Mouse (Mus musculus) adipocyte (in vitro differentiated cells): ENCODE measurements around the gene Arhgap32.

ENCODE experiments used
- DNase-seq: peaks from one replicate; pipeline ENCODE4 v3.0.0-alpha.2; 2016; ENCODE audit warnings: low spot score

Arhgap32 gene

DNA sequence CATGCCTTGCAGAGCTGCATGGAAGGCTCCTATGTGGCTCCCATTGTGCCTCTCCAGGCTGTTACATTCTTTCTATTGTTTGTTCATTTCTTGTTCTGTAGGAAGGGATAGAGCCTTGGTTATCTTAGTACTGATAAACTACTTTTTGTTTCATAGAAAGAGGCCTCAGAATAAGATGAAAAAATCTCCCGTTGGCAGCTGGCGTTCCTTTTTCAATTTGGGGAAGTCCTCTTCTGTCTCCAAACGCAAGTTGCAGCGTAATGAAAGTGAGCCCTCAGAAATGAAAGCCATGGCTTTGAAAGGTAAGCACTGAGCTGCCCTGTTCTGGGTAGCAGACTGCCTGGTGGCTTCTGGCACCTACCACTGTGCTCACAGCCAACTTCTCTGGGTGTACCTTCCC lies 134.6 kb downstream of the Arhgap32 start:
- DNase-seq, result no peak

GRCm38 (mm10) chr9:32253721-32254120 lies 137.8 kb downstream of the Arhgap32 start:
- no peak for DNase-seq

- no peak for DNase-seq
These were observed 141.4 kb downstream of the Arhgap32 start for GRCm38 (mm10) chr9:32257365-32257764.

DNA sequence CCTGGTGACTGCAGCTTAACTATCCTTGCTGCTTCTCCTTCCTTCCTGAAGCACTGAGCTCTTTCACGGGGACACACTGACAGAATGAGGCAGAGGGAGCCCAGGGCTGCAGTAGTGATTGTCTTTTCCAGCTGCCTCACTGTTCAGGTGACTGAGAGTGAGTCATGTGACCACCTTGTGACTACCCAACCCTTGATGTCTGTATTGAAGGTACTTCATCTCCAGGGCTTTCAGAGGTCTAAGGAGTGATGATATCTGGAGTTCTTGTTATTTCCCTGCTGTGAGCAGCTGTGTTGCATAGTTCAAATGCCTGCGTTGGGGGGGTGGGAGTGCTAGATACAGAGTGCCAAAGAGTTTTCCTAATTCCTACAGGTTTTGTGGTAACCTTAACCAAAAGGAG lies 141.9 kb downstream of the Arhgap32 start:
- DNase-seq, result no peak

DNA sequence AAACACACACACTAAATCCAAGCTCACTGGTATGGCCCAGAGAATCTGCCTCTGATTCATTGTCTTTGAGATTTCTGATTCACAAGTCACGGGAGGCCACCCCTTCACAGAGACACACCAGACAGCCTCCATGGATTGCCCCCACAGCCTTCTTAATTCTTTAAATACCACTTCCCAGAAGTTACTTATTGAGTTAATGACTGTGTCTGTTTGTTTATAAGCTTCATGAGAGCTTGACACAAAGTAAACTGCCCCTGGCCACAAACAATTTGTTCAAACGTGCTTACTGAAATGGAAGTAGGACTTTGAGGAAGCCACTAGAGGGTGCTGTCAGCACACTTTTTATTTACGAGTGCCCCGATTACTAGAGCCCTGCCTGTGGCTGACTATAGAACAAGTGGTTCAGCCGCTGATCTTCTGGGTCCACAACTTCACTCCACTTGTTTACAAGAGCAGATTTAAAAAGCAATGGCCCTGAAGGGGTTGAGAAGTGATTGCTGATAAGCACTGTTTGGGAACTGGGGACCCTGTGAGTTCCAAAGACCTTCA lies 156.0 kb downstream of the Arhgap32 start:
- peak; percentile 69 for DNase-seq

DNA sequence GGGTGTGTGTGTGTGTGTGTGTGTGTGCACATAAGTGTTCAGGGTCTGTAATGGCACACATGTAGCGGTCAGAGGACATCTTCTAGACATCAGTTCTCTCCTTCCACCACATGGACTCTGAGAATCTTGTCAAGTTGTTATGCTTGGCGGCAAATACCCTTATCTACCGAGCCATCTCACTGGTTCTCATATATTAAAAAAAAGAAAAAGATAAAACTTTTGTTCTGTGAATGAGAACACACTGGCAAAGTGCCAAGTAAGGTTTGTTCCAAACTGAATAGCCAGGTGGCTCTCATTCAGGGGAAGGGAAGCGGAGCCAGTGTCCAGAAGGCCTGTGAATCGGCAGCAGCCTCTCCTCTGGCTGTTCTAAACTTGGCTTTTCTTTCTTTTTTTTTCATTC lies 162.1 kb downstream of the Arhgap32 start:
- no peak for DNase-seq

DNA sequence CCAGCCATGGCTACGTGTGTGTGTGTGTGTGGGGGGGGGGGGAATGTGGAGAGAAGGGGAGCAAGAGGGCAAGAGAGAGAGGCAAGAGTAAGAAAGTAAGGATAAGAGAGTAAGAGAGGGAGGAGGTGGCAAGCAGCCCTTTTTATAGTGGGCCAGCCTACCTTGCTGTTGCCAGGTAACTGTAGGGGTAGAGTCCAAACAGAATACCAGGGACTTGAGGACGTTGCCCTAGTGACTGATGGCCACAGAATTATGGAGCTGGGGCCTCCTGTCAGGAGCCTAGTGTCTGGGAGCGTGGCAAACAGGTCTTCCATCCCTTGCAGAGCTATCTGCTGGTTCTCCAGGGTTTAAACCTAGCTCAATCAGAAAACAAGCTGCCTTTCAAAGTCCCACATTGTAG lies 163.9 kb downstream of the Arhgap32 start:
- no peak for DNase-seq

- no peak for DNase-seq
These were observed 164.5 kb downstream of the Arhgap32 start for GRCm38 (mm10) chr9:32280456-32280855.

- no peak for DNase-seq
These were observed 167.7 kb downstream of the Arhgap32 start for GRCm38 (mm10) chr9:32283591-32283990.

GRCm38 (mm10) chr9:32291618-32292017 lies 175.7 kb downstream of the Arhgap32 start:
- DNase-seq, result no peak

GRCm38 (mm10) chr9:32292686-32293085 lies 176.8 kb downstream of the Arhgap32 start:
- no peak for DNase-seq

- no peak for DNase-seq
These were observed 179.3 kb downstream of the Arhgap32 start for GRCm38 (mm10) chr9:32295061-32295800.

GRCm38 (mm10) chr9:32302501-32303150 lies 186.7 kb downstream of the Arhgap32 start:
- no peak for DNase-seq

GRCm38 (mm10) chr9:32311786-32312185 lies 195.8 kb downstream of the Arhgap32 start:
- DNase-seq, result no peak

DNA sequence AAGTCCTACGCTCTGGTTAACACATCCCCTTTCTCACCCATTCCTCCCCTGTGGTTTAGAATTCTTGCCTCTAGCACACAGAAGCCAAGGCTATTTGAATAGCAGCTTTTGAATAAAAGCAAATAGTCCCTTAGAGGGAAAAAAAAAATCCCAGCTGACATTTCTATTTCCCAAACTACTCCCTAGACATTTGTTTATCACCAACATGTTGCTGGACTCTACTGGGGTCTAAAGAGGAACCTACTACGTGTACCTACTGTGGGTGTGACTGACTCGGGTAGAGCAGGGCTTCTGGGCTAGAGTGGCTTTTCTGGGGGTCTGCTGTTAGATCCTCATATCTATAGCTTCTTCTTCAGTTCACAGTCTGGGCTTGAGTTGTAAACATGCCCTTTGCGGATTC lies 196.3 kb downstream of the Arhgap32 start:
- DNase-seq, result no peak

DNA sequence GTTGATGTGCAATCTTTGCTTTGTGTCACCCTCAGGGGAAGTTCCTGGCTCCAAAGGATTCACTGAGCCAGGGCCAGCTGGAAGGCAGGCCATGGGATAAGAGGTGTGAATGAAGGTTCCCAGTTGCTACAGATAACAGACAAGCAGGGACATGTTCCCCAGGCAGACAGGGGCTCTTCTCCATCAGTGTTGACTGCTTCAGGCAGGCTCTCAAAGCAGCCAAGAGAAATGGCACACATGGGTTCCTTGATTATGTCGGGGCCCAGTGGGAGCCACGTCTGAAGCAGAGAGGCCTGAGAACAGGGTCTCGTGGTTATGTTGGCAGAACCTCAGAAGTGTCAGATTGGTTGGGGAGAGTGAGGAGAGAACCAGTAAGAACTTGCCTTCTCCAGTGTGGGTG lies 198.1 kb downstream of the Arhgap32 start:
- no peak for DNase-seq

- no peak for DNase-seq
These were observed 200.1 kb downstream of the Arhgap32 start for GRCm38 (mm10) chr9:32315999-32316398.
